ENCODE assay signal across 8 mouse cellular contexts in the genomic region with DNA sequence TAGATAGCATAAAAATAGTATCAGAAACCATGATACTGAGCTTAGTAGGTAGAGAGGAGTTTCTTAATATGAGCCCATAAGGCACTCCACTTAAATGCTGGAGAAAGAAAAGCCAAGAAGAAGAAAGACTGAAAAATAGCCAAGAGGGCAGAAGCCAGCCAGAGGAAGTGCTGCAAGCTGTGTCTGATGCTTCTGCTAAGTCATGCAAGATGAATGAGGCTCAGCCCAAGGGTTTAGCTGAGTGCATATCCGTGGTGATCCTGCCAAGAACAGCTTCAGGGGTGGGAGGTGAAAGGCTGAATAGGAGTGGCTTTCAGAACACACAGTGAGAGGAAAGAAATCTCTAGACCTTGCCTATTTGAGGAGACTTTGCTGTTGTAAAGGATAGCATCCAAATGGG.
DNase-seq lines count a peak whose midpoint lies in the region.

No protein-coding gene starts in this region.

- peak; percentile 68 for DNase-seq in left cerebral cortex, postnatal 4 days
- DNase-seq in left cerebral cortex, adult 8-10 months (ENCODE audit: low spot score in 2 of 2): no peak
- DNase-seq in adrenal gland, postnatal 14 days: peak; percentile 56
- peak; percentile 12 for DNase-seq in embryo, embryonic 10.5 days (ENCODE audit: low spot score)
- DNase-seq in kidney, adult 9 months: peak; percentile 69
- peak; percentile 59 for DNase-seq in retina, postnatal 1 day
- no peak for DNase-seq in yolk sac, embryonic 10.5 days (ENCODE audit: low spot score)
- no peak for DNase-seq in spleen, postnatal 14 days (ENCODE audit: low spot score in 2 of 2)

- intact Hi-C loops in left cerebral cortex, postnatal 4 days (cut with DNase I): no loop called here

Comparison
In these comparisons a context has a peak if more than half of its experiments do, and no peak if none do; other contexts are left out.
1. DNase-seq: peak in left cerebral cortex, postnatal 4 days (single experiment), adrenal gland, postnatal 14 days (single experiment), embryo, embryonic 10.5 days (single experiment), kidney, adult 9 months (single experiment) and retina, postnatal 1 day (single experiment); none in left cerebral cortex, adult 8-10 months (0 of 2), yolk sac, embryonic 10.5 days (single experiment) and spleen, postnatal 14 days (0 of 2).